Mouse (Mus musculus) thymus, adult 2 months (tissue): ENCODE measurements around the gene Abcb9. TPM values are rescaled to one million over a fixed set of nuclear protein-coding genes. Genes with fewer than 3 reads are reported as not detected.

Experiments used
- DNase-seq: peaks from one replicate; pipeline ENCODE4 v3.0.0; 2021
- H3K27ac ChIP-seq: fragments of 200-500 bp; 2 replicates; pipeline ENCODE4 v1.5.1; 2012; ENCODE audit warnings: low read length, control low read depth; ENCODE audit not compliant: control insufficient read depth, insufficient read depth
- H3K27me3 ChIP-seq: fragments of 200-500 bp; 2 replicates; pipeline ENCODE4 v1.6.1; 2012; ENCODE audit warnings: mild to moderate bottlenecking, low read length, moderate library complexity, mixed read lengths; ENCODE audit not compliant: control insufficient read depth, insufficient read depth
- H3K36me3 ChIP-seq: fragments of 200-500 bp; 2 replicates; pipeline ENCODE4 v1.6.1; 2012; ENCODE audit warnings: mild to moderate bottlenecking, low read length, moderate library complexity; ENCODE audit not compliant: control insufficient read depth, insufficient read depth
- H3K4me1 ChIP-seq: fragments of 200-500 bp; replicated peaks from 2 replicates; pipeline ENCODE4 v1.6.1; 2012; ENCODE audit warnings: low read length; ENCODE audit not compliant: control insufficient read depth, insufficient read depth
- H3K4me3 ChIP-seq: fragments of 200-500 bp; 2 replicates; pipeline ENCODE4 v1.5.1; 2012; ENCODE audit warnings: mild to moderate bottlenecking, low read length, control low read depth, moderate library complexity; ENCODE audit not compliant: control insufficient read depth, insufficient read depth
- CTCF ChIP-seq: fragments of 200-500 bp; IDR thresholded peaks from 2 replicates; pipeline ENCODE4 v1.5.1; 2012; ENCODE audit warnings: mild to moderate bottlenecking, control low read depth, low read length, moderate library complexity, borderline replicate concordance; ENCODE audit not compliant: control insufficient read depth, poor library complexity, insufficient read depth; ENCODE audit errors: extremely low read depth
- POLR2A ChIP-seq: fragments of 200-500 bp; IDR thresholded peaks from 2 replicates; pipeline ENCODE4 v1.6.1; 2012; ENCODE audit warnings: mild to moderate bottlenecking, low read length, control low read depth, moderate library complexity; ENCODE audit not compliant: control insufficient read depth, poor library complexity, insufficient read depth; ENCODE audit errors: extremely low read depth
- WGBS: fragments of 180-500 bp; shearing (Covaris S2); methylation state at CpG from one replicate; pipeline ENCODE4 v1.1.7; 2018; 5-methylcytosine and 5-hydroxymethylcytosine counted together
- polyA plus RNA-seq: library from polyadenylated mRNA; depleted of rRNA; stranded (reverse); fragments of >200 nt; gene quantifications from 2 replicates; pipeline ENCODE4 v1.2.3, GENCODE M21; 2012

Abcb9 gene
- polyA plus RNA-seq, 1 experiment = 48.2 TPM

GRCm38 (mm10) chr5:124017941-124018340, 77.7 kb downstream of the Abcb9 start:
- Histone ChIP-seq H3K4me1 (peaks cover 56% of the 10 kb centered on the region), H3K27ac (no peak overlapping the region), H3K4me3 (no peak overlapping the region), H3K27me3 (no peaks in the 10 kb centered on the region), H3K36me3 (no peaks in the 10 kb centered on the region)
- DNase-seq = no peak
- 81% methylated on average over 9 of the region's 9 CpGs for WGBS
- no peak for TF ChIP-seq POLR2A
- no peak for TF ChIP-seq CTCF

- DNase-seq = no peak
- Histone ChIP-seq H3K4me1 (peaks cover 53% of the 10 kb centered on the region), H3K27ac (no peak overlapping the region), H3K36me3 (no peaks in the 10 kb centered on the region), H3K4me3 (no peak overlapping the region), H3K27me3 (no peaks in the 10 kb centered on the region)
- no peak for TF ChIP-seq CTCF
- no peak for TF ChIP-seq POLR2A
- WGBS = 92% methylated on average over 7 of the region's 7 CpGs
These were observed 79.2 kb downstream of the Abcb9 start for GRCm38 (mm10) chr5:124016291-124016821.

- no peak overlapping the region for H3K27ac ChIP-seq
- WGBS = 80% methylated on average over 2 of the region's 2 CpGs
- no peaks in the 10 kb centered on the region for H3K27me3 ChIP-seq
- H3K4me1 ChIP-seq = peaks cover 53% of the 10 kb centered on the region
- TF ChIP-seq CTCF (no peak), POLR2A (no peak)
- H3K36me3 ChIP-seq = no peaks in the 10 kb centered on the region
- DNase-seq = no peak
- no peak overlapping the region for H3K4me3 ChIP-seq
These were observed 79.9 kb downstream of the Abcb9 start for GRCm38 (mm10) chr5:124015727-124016126.

- Histone ChIP-seq H3K27me3 (no peaks in the 10 kb centered on the region), H3K27ac (no peak overlapping the region), H3K36me3 (peaks cover 5% of the 10 kb centered on the region; the same call in 1 of the 2 replicates), H3K4me1 (peaks cover 46% of the 10 kb centered on the region), H3K4me3 (no peak overlapping the region)
- WGBS = 31% methylated on average over 11 of the region's 11 CpGs
- no peak for DNase-seq
- TF ChIP-seq POLR2A (no peak), CTCF (no peak)
These were observed 80.8 kb downstream of the Abcb9 start for GRCm38 (mm10) chr5:124014791-124015251.

- no peak for TF ChIP-seq CTCF
- TF ChIP-seq POLR2A = no peak
- Histone ChIP-seq H3K27me3 (no peaks in the 10 kb centered on the region), H3K4me1 (peaks cover 40% of the 10 kb centered on the region), H3K36me3 (peaks cover 9% of the 10 kb centered on the region), H3K27ac (no peak overlapping the region), H3K4me3 (no peak overlapping the region)
- 89% methylated on average over 3 of the region's 3 CpGs for WGBS
- no peak for DNase-seq
These were observed 81.4 kb downstream of the Abcb9 start for GRCm38 (mm10) chr5:124014180-124014579.

GRCm38 (mm10) chr5:124013747-124014146, 81.9 kb downstream of the Abcb9 start:
- Histone ChIP-seq H3K4me3 (no peak overlapping the region), H3K27me3 (no peaks in the 10 kb centered on the region), H3K27ac (no peak overlapping the region), H3K36me3 (peaks cover 11% of the 10 kb centered on the region), H3K4me1 (peaks cover 37% of the 10 kb centered on the region)
- no peak for TF ChIP-seq POLR2A
- TF ChIP-seq CTCF = no peak
- no peak for DNase-seq
- WGBS = 72% methylated on average over 16 of the region's 16 CpGs

GRCm38 (mm10) chr5:124012885-124013284, 82.7 kb downstream of the Abcb9 start:
- H3K36me3 ChIP-seq = peaks cover 20% of the 10 kb centered on the region
- H3K27me3 ChIP-seq = no peaks in the 10 kb centered on the region
- TF ChIP-seq POLR2A = no peak
- no peak for DNase-seq
- WGBS = 93% methylated on average over 10 of the region's 10 CpGs
- no peak overlapping the region for H3K27ac ChIP-seq
- peaks cover 34% of the 10 kb centered on the region for H3K4me1 ChIP-seq
- H3K4me3 ChIP-seq = no peak overlapping the region
